Mouse (Mus musculus) adrenal gland, adult 2 months (tissue): ENCODE results near the gene Prl. TPM values are rescaled to one million over a fixed set of nuclear protein-coding genes. Genes with fewer than 3 reads are reported as not detected.
"Not testable (repeated sequence)": the region's sequence is repeated elsewhere in the genome, so short reads cannot be mapped to it uniquely, and the experiment has no call there.

ENCODE experiments used
- DNase-seq: peaks from one replicate; pipeline ENCODE4 v3.0.0; 2021
- long read RNA-seq: library from polyadenylated mRNA; stranded (forward); transcript quantifications from one replicate; pipeline ENCODE4 v2.0.0, GENCODE M21; 2021
- polyA plus RNA-seq: library from polyadenylated mRNA; depleted of rRNA; stranded (reverse); fragments of >200 nt; gene quantifications from 2 replicates; pipeline ENCODE4 v1.2.3, GENCODE M21; 2012; rRNA removed
- total RNA-seq, 2 experiments: library from RNA; stranded (reverse); gene quantifications; 2 replicates each; pipeline ENCODE4 v1.2.3; 2021

The Prl gene
- not detected for total RNA-seq
- not detected in 2 replicates for polyA plus RNA-seq
- long read RNA-seq = 0 reads

- DNase-seq = no peak
Observed at GRCm38 (mm10) chr13:27057270-27057669, at the start of gene Prl. TSS of gene Prl (plus strand) at chr13:27057570.

GRCm38 (mm10) chr13:27026614-27027013, 30.8 kb upstream of the Prl start:
- DNase-seq = no peak

- DNase-seq = no peak
Observed at GRCm38 (mm10) chr13:27027376-27027775, 30.0 kb upstream of the Prl start.

- DNase-seq = no peak
Observed at GRCm38 (mm10) chr13:27028501-27029240, 28.7 kb upstream of the Prl start.

DNA sequence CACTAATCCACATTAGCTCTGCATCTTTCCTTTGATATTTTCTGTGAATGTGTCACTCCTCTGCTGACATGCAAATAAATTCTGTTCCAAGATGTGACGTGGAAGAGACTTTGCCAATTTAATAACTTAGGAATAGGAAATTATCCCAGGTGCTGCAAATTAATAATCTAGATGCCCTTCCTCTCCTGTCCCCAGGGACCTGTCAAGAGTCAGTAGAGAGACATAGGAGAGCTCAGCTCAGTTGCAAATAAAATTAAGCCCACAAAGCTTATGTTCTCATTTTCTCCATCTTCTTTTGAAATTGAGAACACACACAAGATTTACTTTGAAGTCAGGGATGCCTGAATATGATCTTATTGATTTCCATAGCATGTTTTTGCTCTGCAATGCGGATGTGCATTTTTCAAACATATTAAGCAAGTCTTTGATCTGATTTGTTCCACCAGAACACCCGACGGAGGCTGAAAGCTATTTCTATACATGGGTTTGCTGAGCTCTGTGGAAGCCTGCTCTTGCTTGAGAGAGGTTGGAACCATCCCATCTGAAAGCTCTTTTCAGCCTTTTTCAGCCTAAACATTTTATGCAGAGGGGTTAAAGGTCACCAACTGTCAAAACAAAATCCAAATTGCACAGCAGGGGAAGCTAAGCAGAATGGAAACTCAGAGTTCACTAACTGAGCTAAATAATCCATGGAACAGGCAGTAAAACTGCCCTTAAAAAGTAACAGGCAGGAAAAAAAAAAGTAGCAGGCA, 26.1 kb upstream of the Prl start:
- no peak for DNase-seq

DNA sequence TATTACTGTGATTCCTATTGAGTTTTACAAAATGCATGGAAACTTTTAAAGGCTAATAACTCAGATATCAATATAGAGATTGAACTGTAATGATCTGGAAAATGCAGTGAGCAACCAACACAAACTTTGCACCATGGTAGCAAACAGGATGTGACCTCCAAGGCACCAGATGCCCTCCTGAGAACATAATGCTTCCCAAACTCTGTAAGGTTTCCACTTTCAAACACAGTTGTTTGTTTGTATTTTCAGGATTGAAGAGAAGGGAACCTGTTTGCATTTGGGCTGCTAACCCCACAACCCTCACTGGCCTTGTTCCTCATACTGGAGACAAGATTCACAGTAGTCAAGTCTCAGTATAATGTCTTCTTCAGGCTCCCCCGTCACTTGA, 25.5 kb upstream of the Prl start:
- no peak for DNase-seq

GRCm38 (mm10) chr13:27032998-27033397, 24.4 kb upstream of the Prl start:
- DNase-seq = no peak

GRCm38 (mm10) chr13:27042185-27042584, 15.2 kb upstream of the Prl start:
- no peak for DNase-seq

- DNase-seq = no peak
Observed at GRCm38 (mm10) chr13:27043326-27043725, 14.0 kb upstream of the Prl start.

DNA sequence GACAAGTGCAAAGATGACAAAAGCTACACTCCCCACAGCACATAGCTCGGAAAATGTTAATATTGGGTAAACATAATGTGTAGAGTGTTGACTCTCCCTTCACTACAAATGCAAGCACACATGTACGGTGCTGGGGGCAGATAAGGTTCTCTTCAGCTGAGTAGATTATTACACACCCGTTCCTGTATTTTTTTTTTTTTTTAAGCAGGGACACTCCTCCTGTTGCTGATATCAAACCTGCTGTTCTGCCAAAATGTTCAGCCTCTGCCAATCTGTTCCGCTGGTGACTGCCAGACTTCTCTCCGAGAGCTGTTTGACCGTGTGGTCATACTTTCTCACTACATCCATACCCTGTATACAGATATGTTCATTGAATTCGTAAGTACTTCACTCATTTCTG, 1.8 kb downstream of the Prl start:
- no peak for DNase-seq

- DNase-seq = not testable (repeated sequence)
Observed at GRCm38 (mm10) chr13:27093890-27094289, 36.5 kb downstream of the Prl start, which contains the start of gene Prl3d1. TSS of gene Prl3d1 (plus strand) at chr13:27094190.

Other genes starting within 250 kb of the Prl start
- not detected for gene Prl3d1, start 36.6 kb downstream of the Prl start, total RNA-seq
- gene Prl3d1, start 36.6 kb downstream of the Prl start, polyA plus RNA-seq = not detected in 2 replicates
- not detected for gene Prl3d2, start 64.1 kb downstream of the Prl start, total RNA-seq
- not detected in 2 replicates for gene Prl3d2, start 64.1 kb downstream of the Prl start, polyA plus RNA-seq
- gene Prl3d3, start 99.2 kb downstream of the Prl start, total RNA-seq = not detected
- not detected in 2 replicates for gene Prl3d3, start 99.2 kb downstream of the Prl start, polyA plus RNA-seq
- not detected for gene Prl3c1, start 139.1 kb downstream of the Prl start, total RNA-seq
- gene Prl3c1, start 139.1 kb downstream of the Prl start, polyA plus RNA-seq = not detected in 2 replicates
- gene Prl3b1, start 184.3 kb downstream of the Prl start, total RNA-seq = not detected
- not detected in 2 replicates for gene Prl3b1, start 184.3 kb downstream of the Prl start, polyA plus RNA-seq
- not detected for gene Prl3a1, start 201.9 kb downstream of the Prl start, total RNA-seq
- not detected in 2 replicates for gene Prl3a1, start 201.9 kb downstream of the Prl start, polyA plus RNA-seq